Mouse (Mus musculus): ENCODE results near the gene Gm9837.

DNA sequence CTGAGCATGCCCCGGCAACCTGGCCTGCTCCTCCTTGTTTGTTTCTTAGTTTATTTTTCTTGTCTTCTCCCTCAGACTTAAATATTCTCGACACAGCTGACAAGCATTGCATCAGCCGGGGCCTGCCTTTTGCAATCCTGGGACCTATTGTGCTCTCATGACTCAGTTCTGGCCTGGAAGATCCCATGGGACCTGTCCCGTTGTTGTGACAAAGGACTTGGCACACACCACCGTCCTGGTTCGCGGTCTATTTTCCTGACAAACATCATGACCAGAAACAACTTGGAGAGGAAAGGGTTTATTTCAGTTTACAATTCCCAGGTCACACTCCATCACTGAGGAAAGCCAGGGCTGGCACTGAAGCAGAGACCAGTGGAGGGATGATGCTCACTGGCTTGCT lies 37.9 kb upstream of the Gm9837 start:
- TF ChIP-seq CTCF (IDR thresholded peaks at IDR 0.05; ENCODE audit: low read depth, low read length): no peak
- TF ChIP-seq POLR2A (IDR thresholded peaks at IDR 0.05; ENCODE audit: borderline replicate concordance, low read depth, low read length): no peak

Data from bone marrow macrophage, adult 2 months (primary cell).